Comparison of ENCODE assay signal across 22 mouse cellular contexts in genomic region chr17:30180197-30180596, GRCm38 (mm10).
"Had no signal": no experiment of that assay in that cellular context is flagged by ENCODE, and none has a peak within 500 bp of the region (broad histone marks: within the 10 kb centered on the region; RNA-seq: fewer than 3 reads in every experiment).

No protein-coding gene starts in this region.

- ATAC-seq: hindbrain, postnatal 0 days; intestine, embryonic 16.5 days had no signal

- H3K9me3 ChIP-seq: heart, embryonic 13.5 days; heart, embryonic 15.5 days; hindbrain, embryonic 13.5 days; hindbrain, embryonic 15.5 days; kidney, embryonic 15.5 days; limb, embryonic 10.5 days; limb, embryonic 12.5 days; liver, embryonic 13.5 days; liver, embryonic 15.5 days had no signal

- H3K27ac ChIP-seq: heart, embryonic 13.5 days; heart, embryonic 15.5 days; hindbrain, embryonic 13.5 days; hindbrain, embryonic 15.5 days; hindbrain, postnatal 0 days; kidney, embryonic 15.5 days; layer of hippocampus, adult 2 months; left cerebral cortex, adult 2 months; limb, embryonic 10.5 days; limb, embryonic 12.5 days; liver, embryonic 13.5 days; liver, embryonic 15.5 days had no signal

- H3K4me3 ChIP-seq: heart, embryonic 13.5 days; heart, embryonic 15.5 days; hindbrain, embryonic 13.5 days; hindbrain, embryonic 15.5 days; kidney, embryonic 15.5 days; layer of hippocampus, adult 2 months; left cerebral cortex, adult 2 months; limb, embryonic 10.5 days; limb, embryonic 12.5 days; liver, embryonic 13.5 days; liver, embryonic 15.5 days had no signal

- H3K9ac ChIP-seq: heart, embryonic 13.5 days; heart, embryonic 15.5 days; hindbrain, embryonic 13.5 days; hindbrain, embryonic 15.5 days; kidney, embryonic 15.5 days; limb, embryonic 12.5 days; liver, embryonic 13.5 days; liver, embryonic 15.5 days had no signal

- H3K4me1 ChIP-seq: kidney, embryonic 15.5 days; limb, embryonic 10.5 days; limb, embryonic 12.5 days; liver, embryonic 15.5 days had no signal

- H3K27me3 ChIP-seq: heart, embryonic 13.5 days; heart, embryonic 15.5 days; hindbrain, embryonic 13.5 days; hindbrain, embryonic 15.5 days; kidney, embryonic 15.5 days; limb, embryonic 12.5 days; liver, embryonic 13.5 days; liver, embryonic 15.5 days had no signal

- H3K36me3 ChIP-seq: heart, embryonic 15.5 days; hindbrain, embryonic 15.5 days; liver, embryonic 15.5 days had no signal

- DNase-seq: gastrocnemius, postnatal 14 days; gastrocnemius, postnatal 36 days; heart, adult 18-20 months; heart, postnatal 14 days; kidney, adult 11 months; kidney, adult 2 months; kidney, adult 9 months; kidney, postnatal 10 days; kidney, postnatal 25 days; liver, embryonic 13.5 days had no signal

- H3K4me2 ChIP-seq: heart, embryonic 13.5 days; heart, embryonic 15.5 days; hindbrain, embryonic 13.5 days; hindbrain, embryonic 15.5 days; kidney, embryonic 15.5 days; limb, embryonic 12.5 days; liver, embryonic 13.5 days; liver, embryonic 15.5 days had no signal
